Mouse (Mus musculus) heart, postnatal 25 days (tissue): ENCODE measurements around the gene Scn7a. TPM values are rescaled to one million over a fixed set of nuclear protein-coding genes. Genes with fewer than 3 reads are reported as not detected.

Source experiments
- DNase-seq: peaks from one replicate; pipeline ENCODE4 v3.0.0; 2022; ENCODE audit warnings: low spot score
- intact Hi-C: fragments of 180-260 bp; cut with DNase I; formaldehyde crosslinking; loops from one replicate; pipeline ENCODE4 v1.15.1; 2025
- total RNA-seq, 2 experiments: library from RNA; stranded (reverse); gene quantifications; 2 replicates each; pipeline ENCODE4 v1.2.3; 2021

Scn7a gene
- total RNA-seq, 2 experiments from 2014 or later = 9.0 to 11.4 TPM

DNA sequence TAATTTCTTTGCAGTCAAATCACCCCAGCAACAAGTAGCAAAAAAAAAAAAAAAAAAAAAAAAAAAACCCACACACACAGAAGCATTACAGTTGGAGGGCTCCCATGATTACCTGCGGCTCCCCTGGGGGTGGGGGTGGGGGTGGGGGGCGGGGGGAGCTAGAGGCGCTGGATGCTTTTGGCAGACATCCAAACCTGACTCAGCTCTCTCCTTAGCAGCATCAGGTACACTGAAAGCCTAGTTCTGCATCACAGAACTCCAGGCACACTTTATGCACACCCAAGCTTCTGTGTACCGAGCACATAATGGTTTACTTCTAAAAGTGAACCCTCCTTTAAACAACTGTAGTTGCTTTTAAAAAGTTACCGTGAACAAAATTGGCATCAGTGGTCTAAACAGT, 152.0 kb downstream of the Scn7a start:
- intact Hi-C loops = no loop called here
- DNase-seq = no peak

Other genes starting within 250 kb of the Scn7a start
- gene Scn9a, start 150.0 kb downstream of the Scn7a start, total RNA-seq = not detected